Mouse (Mus musculus) kidney, postnatal 14 days (tissue): ENCODE measurements at regions not wholly inside any gene's neighbourhood (a gene's known extent, or its start where the extent isn't known, plus 50 kb on each side); places are given as distances from the start of the nearest gene placed in this dataset.
A peak's percentile ranks its signal among the peaks of the same experiment; 100 is the strongest.

Experiments used
- DNase-seq: peaks from one replicate; pipeline ENCODE4 v3.0.0; 2022; ENCODE audit warnings: mixed read lengths

- no peak for DNase-seq
Measured at GRCm38 (mm10) chr6:135433753-135434152, 71.4 kb downstream of the Emp1 start.

- DNase-seq = no peak
Measured at GRCm38 (mm10) chr6:135436315-135436714, 74.0 kb downstream of the Emp1 start.

GRCm38 (mm10) chr6:135438271-135438670 lies 75.9 kb downstream of the Emp1 start:
- DNase-seq = no peak

GRCm38 (mm10) chr6:135441126-135441871 lies 79.0 kb downstream of the Emp1 start:
- no peak for DNase-seq

- DNase-seq = peak; percentile 91
Measured at GRCm38 (mm10) chr6:135444661-135445060, 82.3 kb downstream of the Emp1 start.

- DNase-seq = peak; percentile 6
Measured at GRCm38 (mm10) chr6:135445070-135445469, 82.7 kb downstream of the Emp1 start.

GRCm38 (mm10) chr6:135447801-135448200 lies 85.5 kb downstream of the Emp1 start:
- DNase-seq = no peak

- no peak for DNase-seq
Measured at GRCm38 (mm10) chr6:135449228-135449627, 86.9 kb downstream of the Emp1 start.

- DNase-seq = no peak
Measured at GRCm38 (mm10) chr6:135450573-135450972, 88.2 kb downstream of the Emp1 start.

- no peak for DNase-seq
Measured at GRCm38 (mm10) chr6:135451165-135451797, 88.9 kb downstream of the Emp1 start.

- DNase-seq = no peak
Measured at GRCm38 (mm10) chr6:135453041-135453440, 90.7 kb downstream of the Emp1 start.

GRCm38 (mm10) chr6:135472495-135472894 lies 110.2 kb downstream of the Emp1 start:
- no peak for DNase-seq

GRCm38 (mm10) chr6:135473146-135473545 lies 110.8 kb downstream of the Emp1 start:
- DNase-seq = no peak

GRCm38 (mm10) chr6:135488795-135489194 lies 126.5 kb downstream of the Emp1 start:
- DNase-seq = no peak

- DNase-seq = no peak
Measured at GRCm38 (mm10) chr6:135493983-135494382, 131.6 kb downstream of the Emp1 start.

GRCm38 (mm10) chr6:135495841-135496240 lies 133.5 kb downstream of the Emp1 start:
- DNase-seq = peak; percentile 46

GRCm38 (mm10) chr6:135498592-135498991 lies 136.2 kb downstream of the Emp1 start:
- DNase-seq = no peak

GRCm38 (mm10) chr6:135500381-135500780 lies 138.0 kb downstream of the Emp1 start:
- no peak for DNase-seq

- DNase-seq = no peak
Measured at GRCm38 (mm10) chr6:135501791-135502190, 139.4 kb downstream of the Emp1 start.

- DNase-seq = no peak
Measured at GRCm38 (mm10) chr6:135502405-135502804, 140.1 kb downstream of the Emp1 start.

GRCm38 (mm10) chr6:135518710-135519437 lies 156.5 kb downstream of the Emp1 start:
- no peak for DNase-seq

- no peak for DNase-seq
Measured at GRCm38 (mm10) chr6:135519438-135519803, 157.1 kb downstream of the Emp1 start.

- DNase-seq = peak; percentile 8
Measured at GRCm38 (mm10) chr6:135520868-135521267, 158.5 kb downstream of the Emp1 start.

GRCm38 (mm10) chr6:135524886-135525285 lies 162.5 kb downstream of the Emp1 start:
- DNase-seq = no peak
